Mouse (Mus musculus): ENCODE measurements around the gene Nadk2. TPM values are rescaled to one million over a fixed set of nuclear protein-coding genes. Genes with fewer than 3 reads are reported as not detected.

Gene Nadk2
- polyA plus RNA-seq, 1 experiment from 2014 or later: 85.7 TPM

GRCm38 (mm10) chr15:9094366-9094750, 23.3 kb downstream of the Nadk2 start:
- Histone ChIP-seq H3K4me2 (ENCODE audit: low read depth, low read length) (peak overlapping the region; percentile 41), H3K4me1 (ENCODE audit: control insufficient read depth, low read depth, low read length) (peaks cover 19% of the 10 kb centered on the region), H3K27ac (ENCODE audit: low read length) (peak overlapping the region; percentile 3), H3K27me3 (ENCODE audit: control insufficient read depth, insufficient read depth, low read depth, low read length) (no peaks in the 10 kb centered on the region), H3K4me3 (ENCODE audit: low read depth, low read length) (peak overlapping the region; percentile 20; the same call in 1 of the 2 replicates), H3K9ac (ENCODE audit: low read depth, low read length) (peak overlapping the region; percentile 29; the same call in 1 of the 2 replicates), H3K36me3 (ENCODE audit: control insufficient read depth, insufficient read depth) (peaks cover 75% of the 10 kb centered on the region), H3K9me3 (replicated peaks; ENCODE audit: control insufficient read depth, low read length) (no peaks in the 10 kb centered on the region)
- peak; percentile 79 for ATAC-seq (ENCODE audit: low read depth)
- 24% methylated on average over 13 of the region's 13 CpGs for WGBS (ENCODE audit: insufficient replicate concordance)

- no peak overlapping the region for H3K4me2 ChIP-seq (ENCODE audit: low read depth, low read length)
- ATAC-seq (ENCODE audit: low read depth): no peak
- H3K9ac ChIP-seq (ENCODE audit: low read depth, low read length): no peak overlapping the region
- WGBS (ENCODE audit: insufficient replicate concordance): 90% methylated on average over 4 of the region's 4 CpGs
- H3K9me3 ChIP-seq (replicated peaks; ENCODE audit: control insufficient read depth, low read length): no peaks in the 10 kb centered on the region
- H3K36me3 ChIP-seq (ENCODE audit: control insufficient read depth, insufficient read depth): peaks cover 82% of the 10 kb centered on the region
- H3K27ac ChIP-seq (ENCODE audit: low read length): no peak overlapping the region
- H3K27me3 ChIP-seq (ENCODE audit: control insufficient read depth, insufficient read depth, low read depth, low read length): no peaks in the 10 kb centered on the region
- H3K4me1 ChIP-seq (ENCODE audit: control insufficient read depth, low read depth, low read length): peaks cover 16% of the 10 kb centered on the region
- no peak overlapping the region for H3K4me3 ChIP-seq (ENCODE audit: low read depth, low read length)
Measured at GRCm38 (mm10) chr15:9096865-9097264, 25.8 kb downstream of the Nadk2 start.

DNA sequence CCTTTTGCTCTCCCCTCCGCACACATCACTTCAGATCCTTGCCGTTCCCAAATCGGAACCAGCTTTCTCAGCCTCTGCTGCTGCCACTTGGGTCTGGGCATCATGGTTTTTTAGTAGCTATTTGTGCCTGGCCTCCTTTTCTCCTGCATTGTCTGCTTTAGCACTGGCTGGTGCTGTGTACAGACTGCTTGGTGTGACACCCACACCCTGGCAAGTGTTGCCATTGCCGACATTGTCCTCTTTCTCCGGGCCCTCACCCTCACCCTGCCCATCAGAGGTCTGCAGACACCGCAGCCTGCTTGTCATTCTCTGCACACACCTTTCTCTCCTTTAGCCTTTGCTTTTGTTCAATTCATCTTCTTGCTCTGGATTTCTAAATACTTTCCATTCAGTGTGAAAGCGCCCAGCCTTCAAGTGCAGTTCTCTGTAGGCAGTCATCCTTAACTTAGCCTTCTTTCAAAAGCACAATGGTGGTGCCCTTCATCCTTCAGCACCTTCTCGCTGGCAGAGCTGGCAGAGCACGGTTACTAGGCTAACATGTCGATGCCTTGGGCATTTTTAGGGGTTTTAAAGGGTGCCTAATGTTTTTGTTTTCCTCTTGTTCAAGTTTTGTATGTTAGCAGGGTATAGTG, 29.5 kb downstream of the Nadk2 start:
- WGBS (ENCODE audit: insufficient replicate concordance): 95% methylated on average over 10 of the region's 10 CpGs
- Histone ChIP-seq H3K4me1 (ENCODE audit: control insufficient read depth, low read depth, low read length) (no peaks in the 10 kb centered on the region; the same call in none of the 2 replicates), H3K9ac (ENCODE audit: low read depth, low read length) (no peak overlapping the region), H3K9me3 (replicated peaks; ENCODE audit: control insufficient read depth, low read length) (no peaks in the 10 kb centered on the region), H3K27me3 (ENCODE audit: control insufficient read depth, insufficient read depth, low read depth, low read length) (no peaks in the 10 kb centered on the region), H3K27ac (ENCODE audit: low read length) (no peak overlapping the region), H3K36me3 (ENCODE audit: control insufficient read depth, insufficient read depth) (peaks cover 94% of the 10 kb centered on the region), H3K4me3 (ENCODE audit: low read depth, low read length) (no peak overlapping the region), H3K4me2 (ENCODE audit: low read depth, low read length) (no peak overlapping the region)
- no peak for ATAC-seq (ENCODE audit: low read depth)

- 80% methylated on average over 13 of the region's 13 CpGs for WGBS (ENCODE audit: insufficient replicate concordance)
- H3K9me3 ChIP-seq (replicated peaks; ENCODE audit: control insufficient read depth, low read length): no peaks in the 10 kb centered on the region
- no peaks in the 10 kb centered on the region for H3K27me3 ChIP-seq (ENCODE audit: control insufficient read depth, insufficient read depth, low read depth, low read length)
- H3K4me3 ChIP-seq (ENCODE audit: low read depth, low read length): no peak overlapping the region
- no peak overlapping the region for H3K4me2 ChIP-seq (ENCODE audit: low read depth, low read length)
- ATAC-seq (ENCODE audit: low read depth): no peak
- H3K27ac ChIP-seq (ENCODE audit: low read length): no peak overlapping the region
- no peak overlapping the region for H3K9ac ChIP-seq (ENCODE audit: low read depth, low read length)
- H3K4me1 ChIP-seq (ENCODE audit: control insufficient read depth, low read depth, low read length): no peaks in the 10 kb centered on the region
- peaks cover 74% of the 10 kb centered on the region for H3K36me3 ChIP-seq (ENCODE audit: control insufficient read depth, insufficient read depth)
Measured at GRCm38 (mm10) chr15:9106303-9107074, 35.4 kb downstream of the Nadk2 start.

- no peaks in the 10 kb centered on the region for H3K4me1 ChIP-seq (ENCODE audit: control insufficient read depth, low read depth, low read length)
- H3K9ac ChIP-seq (ENCODE audit: low read depth, low read length): no peak overlapping the region
- no peaks in the 10 kb centered on the region for H3K9me3 ChIP-seq (replicated peaks; ENCODE audit: control insufficient read depth, low read length)
- no peaks in the 10 kb centered on the region for H3K27me3 ChIP-seq (ENCODE audit: control insufficient read depth, insufficient read depth, low read depth, low read length)
- peaks cover 62% of the 10 kb centered on the region for H3K36me3 ChIP-seq (ENCODE audit: control insufficient read depth, insufficient read depth)
- H3K4me2 ChIP-seq (ENCODE audit: low read depth, low read length): no peak overlapping the region
- WGBS (ENCODE audit: insufficient replicate concordance): 79% methylated on average over 6 of the region's 6 CpGs
- no peak overlapping the region for H3K27ac ChIP-seq (ENCODE audit: low read length)
- no peak overlapping the region for H3K4me3 ChIP-seq (ENCODE audit: low read depth, low read length)
- ATAC-seq (ENCODE audit: low read depth): no peak
Measured at GRCm38 (mm10) chr15:9110526-9111347, 39.7 kb downstream of the Nadk2 start.

- Histone ChIP-seq H3K27ac (ENCODE audit: low read length) (no peak overlapping the region), H3K9me3 (replicated peaks; ENCODE audit: control insufficient read depth, low read length) (no peaks in the 10 kb centered on the region), H3K27me3 (ENCODE audit: control insufficient read depth, insufficient read depth, low read depth, low read length) (no peaks in the 10 kb centered on the region), H3K9ac (ENCODE audit: low read depth, low read length) (no peak overlapping the region), H3K4me2 (ENCODE audit: low read depth, low read length) (no peak overlapping the region), H3K4me3 (ENCODE audit: low read depth, low read length) (no peak overlapping the region), H3K4me1 (ENCODE audit: control insufficient read depth, low read depth, low read length) (no peaks in the 10 kb centered on the region), H3K36me3 (ENCODE audit: control insufficient read depth, insufficient read depth) (peaks cover 65% of the 10 kb centered on the region)
- 88% methylated on average over 3 of the region's 3 CpGs for WGBS (ENCODE audit: insufficient replicate concordance)
- no peak for ATAC-seq (ENCODE audit: low read depth)
Measured at GRCm38 (mm10) chr15:9111648-9112047, 40.6 kb downstream of the Nadk2 start.

GRCm38 (mm10) chr15:9113556-9113955, 42.5 kb downstream of the Nadk2 start:
- Histone ChIP-seq H3K9me3 (replicated peaks; ENCODE audit: control insufficient read depth, low read length) (no peaks in the 10 kb centered on the region), H3K27ac (ENCODE audit: low read length) (peak overlapping the region; percentile 55), H3K27me3 (ENCODE audit: control insufficient read depth, insufficient read depth, low read depth, low read length) (no peaks in the 10 kb centered on the region), H3K4me1 (ENCODE audit: control insufficient read depth, low read depth, low read length) (no peaks in the 10 kb centered on the region), H3K4me2 (ENCODE audit: low read depth, low read length) (no peak overlapping the region), H3K36me3 (ENCODE audit: control insufficient read depth, insufficient read depth) (peaks cover 57% of the 10 kb centered on the region), H3K9ac (ENCODE audit: low read depth, low read length) (no peak overlapping the region), H3K4me3 (ENCODE audit: low read depth, low read length) (no peak overlapping the region)
- ATAC-seq (ENCODE audit: low read depth): no peak
- 76% methylated on average over 9 of the region's 9 CpGs for WGBS (ENCODE audit: insufficient replicate concordance)

DNA sequence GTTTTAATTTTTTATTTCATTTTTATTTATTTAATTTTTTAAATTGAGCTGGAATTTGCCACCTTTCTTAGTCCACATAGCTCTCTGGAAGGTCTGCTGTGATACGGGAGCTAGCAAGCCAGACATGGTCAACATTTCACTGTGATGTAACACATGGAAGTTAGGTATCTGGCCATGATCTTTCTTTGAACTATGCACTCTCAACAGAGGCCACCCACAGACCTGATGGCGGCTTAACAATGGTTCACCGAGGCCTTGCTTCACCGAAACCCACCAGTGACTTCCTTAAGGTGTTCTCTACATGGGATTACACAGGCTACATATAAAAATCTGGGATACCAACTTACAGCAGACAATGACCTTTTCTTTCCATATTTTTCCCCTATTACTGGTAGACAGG, 43.1 kb downstream of the Nadk2 start:
- peak overlapping the region; percentile 55 for H3K27ac ChIP-seq (ENCODE audit: low read length)

More for the DNA sequence above, 43.1 kb downstream of the Nadk2 start:
- Histone ChIP-seq H3K4me1 (ENCODE audit: control insufficient read depth, low read depth, low read length) (no peaks in the 10 kb centered on the region), H3K27me3 (ENCODE audit: control insufficient read depth, insufficient read depth, low read depth, low read length) (no peaks in the 10 kb centered on the region), H3K4me2 (ENCODE audit: low read depth, low read length) (no peak overlapping the region), H3K36me3 (ENCODE audit: control insufficient read depth, insufficient read depth) (peaks cover 57% of the 10 kb centered on the region), H3K4me3 (ENCODE audit: low read depth, low read length) (no peak overlapping the region), H3K9ac (ENCODE audit: low read depth, low read length) (no peak overlapping the region), H3K9me3 (replicated peaks; ENCODE audit: control insufficient read depth, low read length) (no peaks in the 10 kb centered on the region)
- ATAC-seq (ENCODE audit: low read depth): peak; percentile 75
- 79% methylated on average over 4 of the region's 4 CpGs for WGBS (ENCODE audit: insufficient replicate concordance)

Measured in liver, embryonic 16.5 days (tissue).